Mouse (Mus musculus) ES-E14 (cell line): Measurements from ENCODE around the gene Skil. TPM values are rescaled to one million over a fixed set of nuclear protein-coding genes. Genes with fewer than 3 reads are reported as not detected.

Source experiments
- DNase-seq: peaks from one replicate; pipeline ENCODE4 v3.0.0-alpha.2; 2013; ENCODE audit warnings: low read depth, low spot score
- H3K27ac ChIP-seq: 2 replicates; pipeline ENCODE4 v1.5.1; 2012; ENCODE audit warnings: low read depth, mild to moderate bottlenecking, low read length, moderate library complexity, mixed read lengths; ENCODE audit not compliant: poor library complexity, insufficient read depth, severe bottlenecking
- H3K36me3 ChIP-seq: 2 replicates; pipeline ENCODE4 v1.6.1; 2012; ENCODE audit warnings: mild to moderate bottlenecking, low read length, moderate library complexity, mixed read lengths; ENCODE audit not compliant: control insufficient read depth, poor library complexity, insufficient read depth, severe bottlenecking
- H3K4me1 ChIP-seq, 2 experiments: fragments of 150-350 bp in 1 of 2; sonication (generic) in 1 of 2; 2 replicates each; pipeline ENCODE4 v1.6.1; 2012; ENCODE audit warnings: low read length in 2 of 2, mild to moderate bottlenecking in 1 of 2, mixed read lengths in 1 of 2; ENCODE audit not compliant: control insufficient read depth in 2 of 2, insufficient read depth in 2 of 2, poor library complexity in 1 of 2
- H3K4me3 ChIP-seq, 2 experiments: fragments of 150-350 bp in 1 of 2; sonication (generic) in 1 of 2; 2 replicates each; pipeline ENCODE4 v1.5.1; 2012; ENCODE audit warnings: low read length in 2 of 2, low read depth in 1 of 2, mild to moderate bottlenecking in 1 of 2, mixed read lengths in 1 of 2; ENCODE audit not compliant: insufficient read depth in 1 of 2, poor library complexity in 1 of 2, severe bottlenecking in 1 of 2
- H3K9ac ChIP-seq: 2 replicates; pipeline ENCODE4 v1.6.1; 2012; ENCODE audit warnings: low read depth, mild to moderate bottlenecking, low read length, mixed read lengths; ENCODE audit not compliant: poor library complexity, insufficient read depth, severe bottlenecking
- H3K9me3 ChIP-seq: fragments of 150-350 bp; sonication (generic); 2 replicates; pipeline ENCODE4 v1.6.1; 2012; ENCODE audit warnings: low read depth, mild to moderate bottlenecking, low read length; ENCODE audit not compliant: control insufficient read depth, insufficient read depth
- CHD2 ChIP-seq: IDR thresholded peaks from 2 replicates; pipeline ENCODE4 v1.6.1; 2014; ENCODE audit warnings: mild to moderate bottlenecking, low read depth, low read length, inconsistent platforms
- HCFC1 ChIP-seq: IDR thresholded peaks from 2 replicates; pipeline ENCODE4 v1.6.1; 2012; ENCODE audit warnings: low read length, inconsistent platforms, borderline replicate concordance; ENCODE audit not compliant: insufficient read depth
- MAFK ChIP-seq: IDR thresholded peaks from 2 replicates; pipeline ENCODE4 v1.6.1; 2014; ENCODE audit warnings: mild to moderate bottlenecking, low read depth, low read length, inconsistent platforms; ENCODE audit not compliant: insufficient read depth
- ZC3H11A ChIP-seq: IDR thresholded peaks from 2 replicates; pipeline ENCODE4 v1.6.1; 2012; ENCODE audit warnings: low read depth, mild to moderate bottlenecking, inconsistent platforms, low read length, borderline replicate concordance
- ZNF384 ChIP-seq: IDR thresholded peaks from 2 replicates; pipeline ENCODE4 v1.6.1; 2012; ENCODE audit warnings: low read depth, low read length, inconsistent platforms
- in situ Hi-C, 2 experiments: fragments of 600-800 bp; cut with MboI; formaldehyde crosslinking; loops; one replicate each; pipeline ENCODE4 v1.15.1; 2025; ENCODE audit warnings: low sequenced_read_pairs in 2 of 2, inconsistent platforms in 1 of 2; ENCODE audit not compliant: unreplicated experiment in 2 of 2
- total RNA-seq: library from RNA; depleted of rRNA; stranded (reverse); fragments of 300-350 nt; gene quantifications from 2 replicates; pipeline ENCODE4 v1.2.3, GENCODE M21; 2012

Skil gene
- total RNA-seq, 1 experiment = 68.9 TPM

GRCm38 (mm10) chr3:31123098-31123497, 28.2 kb downstream of the Skil start:
- no peak for TF ChIP-seq ZC3H11A
- Histone ChIP-seq H3K4me3 (no peak overlapping the region), H3K36me3 (peaks cover 28% of the 10 kb centered on the region), H3K4me1 (no peaks in the 10 kb centered on the region), H3K9me3 (no peaks in the 10 kb centered on the region), H3K9ac (no peak overlapping the region), H3K27ac (no peak overlapping the region)
- in situ Hi-C loops = no loop called here
- no peak for DNase-seq

- no peaks in the 10 kb centered on the region for H3K9me3 ChIP-seq
- no peak overlapping the region for H3K4me3 ChIP-seq
- no peak for DNase-seq
- peaks cover 0 to 2% of the 10 kb centered on the region in 2 experiments; a peak in 1 of 4 replicates for H3K4me1 ChIP-seq
- TF ChIP-seq MAFK (no peak), ZC3H11A (no peak), ZNF384 (no peak), CHD2 (no peak), HCFC1 (no peak)
- H3K36me3 ChIP-seq = peaks cover 10% of the 10 kb centered on the region
- in situ Hi-C loops = no loop called here
- no peak overlapping the region for H3K27ac ChIP-seq
- no peak overlapping the region for H3K9ac ChIP-seq
These were observed 31.4 kb downstream of the Skil start for GRCm38 (mm10) chr3:31126303-31126702.

- H3K27ac ChIP-seq = no peak overlapping the region
- peaks cover 0 to 2% of the 10 kb centered on the region in 2 experiments; a peak in 1 of 4 replicates for H3K4me1 ChIP-seq
- no peaks in the 10 kb centered on the region for H3K9me3 ChIP-seq
- TF ChIP-seq ZNF384 (no peak), ZC3H11A (no peak), HCFC1 (no peak), MAFK (no peak), CHD2 (no peak)
- no peak overlapping the region for H3K4me3 ChIP-seq
- H3K9ac ChIP-seq = no peak overlapping the region
- in situ Hi-C loops = no loop called here
- DNase-seq = no peak
- peaks cover 9% of the 10 kb centered on the region for H3K36me3 ChIP-seq
These were observed 32.0 kb downstream of the Skil start for GRCm38 (mm10) chr3:31126848-31127247.

GRCm38 (mm10) chr3:31129766-31130165, 34.9 kb downstream of the Skil start:
- no peak overlapping the region for H3K9ac ChIP-seq
- H3K4me1 ChIP-seq = peaks cover 4 to 7% of the 10 kb centered on the region in 2 experiments; a peak in 1 of 4 replicates
- in situ Hi-C loops = loop anchor here (5.0 to 10.0 kb wide), 2 partner anchors 72 to 75 kb away; no protein-coding TSS in a partner anchor
- TF ChIP-seq ZNF384 = no peak
- TF ChIP-seq MAFK = no peak
- TF ChIP-seq ZC3H11A = no peak
- TF ChIP-seq CHD2 = no peak
- TF ChIP-seq HCFC1 = no peak
- no peak for DNase-seq
- no peak overlapping the region for H3K27ac ChIP-seq
- H3K4me3 ChIP-seq = no peak overlapping the region
- H3K36me3 ChIP-seq = 0 out of 2 replicates have a peak, but pooled peaks cover 1% of the 10 kb centered on the region
- no peaks in the 10 kb centered on the region for H3K9me3 ChIP-seq

- no peak overlapping the region for H3K27ac ChIP-seq
- TF ChIP-seq HCFC1 (no peak), CHD2 (no peak), MAFK (no peak), ZC3H11A (no peak), ZNF384 (no peak)
- peaks cover 4 to 7% of the 10 kb centered on the region in 2 experiments; a peak in 1 of 4 replicates for H3K4me1 ChIP-seq
- no peak overlapping the region for H3K9ac ChIP-seq
- no peaks in the 10 kb centered on the region for H3K9me3 ChIP-seq
- H3K36me3 ChIP-seq = no peaks in the 10 kb centered on the region
- no peak overlapping the region for H3K4me3 ChIP-seq
- no peak for DNase-seq
- in situ Hi-C loops = loop anchor here (5.0 to 10.0 kb wide), 2 partner anchors 76 to 79 kb away; no protein-coding TSS in a partner anchor
These were observed 38.8 kb downstream of the Skil start for GRCm38 (mm10) chr3:31133664-31134063.
